Mouse (Mus musculus): ENCODE measurements at regions not wholly inside any gene's neighbourhood (a gene's known extent, or its start where the extent isn't known, plus 50 kb on each side); places are given as distances from the start of the nearest gene placed in this dataset.
A peak's percentile ranks its signal among the peaks of the same experiment; 100 is the strongest.
"Not testable (repeated sequence)": the region's sequence is repeated elsewhere in the genome, so short reads cannot be mapped to it uniquely, and the experiment has no call there.

GRCm38 (mm10) chr1:181262496-181262895, 50.7 kb upstream of the Wdr26 start:
- no peak for ATAC-seq

- no peak for ATAC-seq
These were observed 51.4 kb upstream of the Wdr26 start for GRCm38 (mm10) chr1:181263216-181263615.

GRCm38 (mm10) chr1:181270469-181270868, 58.7 kb upstream of the Wdr26 start:
- not testable (repeated sequence) for ATAC-seq

- no peak for ATAC-seq
These were observed 59.4 kb upstream of the Wdr26 start for GRCm38 (mm10) chr1:181271164-181271563.

- ATAC-seq, result no peak
These were observed 60.0 kb upstream of the Wdr26 start for GRCm38 (mm10) chr1:181271821-181272220.

GRCm38 (mm10) chr1:181272622-181273296, 61.0 kb upstream of the Wdr26 start:
- ATAC-seq, result peak; percentile 45

- no peak for ATAC-seq
These were observed 61.9 kb upstream of the Wdr26 start for GRCm38 (mm10) chr1:181273540-181274204.

- ATAC-seq, result no peak
These were observed 69.0 kb upstream of the Wdr26 start for GRCm38 (mm10) chr1:181280826-181281225.

GRCm38 (mm10) chr1:181282986-181283385, 69.4 kb upstream of the Cnih3 start:
- ATAC-seq, result not testable (repeated sequence)

- not testable (repeated sequence) for ATAC-seq
These were observed 68.9 kb upstream of the Cnih3 start for GRCm38 (mm10) chr1:181283539-181283938.

- ATAC-seq, result no peak
These were observed 67.9 kb upstream of the Cnih3 start for GRCm38 (mm10) chr1:181284301-181285197.

- ATAC-seq, result no peak
These were observed 66.8 kb upstream of the Cnih3 start for GRCm38 (mm10) chr1:181285600-181285999.

- no peak for ATAC-seq
These were observed 66.3 kb upstream of the Cnih3 start for GRCm38 (mm10) chr1:181286146-181286545.

- ATAC-seq, result no peak
These were observed 65.3 kb upstream of the Cnih3 start for GRCm38 (mm10) chr1:181287166-181287565.

GRCm38 (mm10) chr1:181289385-181290035, 62.9 kb upstream of the Cnih3 start:
- no peak for ATAC-seq

GRCm38 (mm10) chr1:181291202-181291601, 61.2 kb upstream of the Cnih3 start:
- no peak for ATAC-seq

- ATAC-seq, result no peak
These were observed 60.5 kb upstream of the Cnih3 start for GRCm38 (mm10) chr1:181291966-181292365.

GRCm38 (mm10) chr1:181293079-181293865, 59.2 kb upstream of the Cnih3 start:
- no peak for ATAC-seq

- no peak for ATAC-seq
These were observed 56.8 kb upstream of the Cnih3 start for GRCm38 (mm10) chr1:181295651-181296050.

- no peak for ATAC-seq
These were observed 54.4 kb upstream of the Cnih3 start for GRCm38 (mm10) chr1:181298063-181298462.

- ATAC-seq, result peak; percentile 37
These were observed 53.3 kb upstream of the Cnih3 start for GRCm38 (mm10) chr1:181299075-181299665.

GRCm38 (mm10) chr1:181299826-181300225, 52.6 kb upstream of the Cnih3 start:
- ATAC-seq, result no peak

Data from CD4-positive, CD25-positive, alpha-beta regulatory T cell, adult 4 months (primary cell).